Mouse (Mus musculus) forebrain, embryonic 10.5 days (tissue): ENCODE data around the gene Adcy7. TPM values are rescaled to one million over a fixed set of nuclear protein-coding genes. Genes with fewer than 3 reads are reported as not detected.

Experiments
- DNase-seq: peaks from one replicate; pipeline ENCODE4 v3.0.0-alpha.2; 2017; ENCODE audit warnings: low spot score; ENCODE audit errors: extremely low spot score
- H3K27ac ChIP-seq: fragments of 300-500 bp; sonication (generic); 2 replicates; pipeline ENCODE4 v1.5.1; 2016; ENCODE audit warnings: mild to moderate bottlenecking
- H3K27me3 ChIP-seq: fragments of 300-500 bp; sonication (generic); 2 replicates; pipeline ENCODE4 v1.6.1; 2016; ENCODE audit warnings: mild to moderate bottlenecking; ENCODE audit not compliant: poor library complexity, severe bottlenecking
- H3K36me3 ChIP-seq: fragments of 300-500 bp; sonication (generic); replicated peaks from 2 replicates; pipeline ENCODE4 v1.6.1; 2016; ENCODE audit warnings: mild to moderate bottlenecking, moderate library complexity
- H3K4me1 ChIP-seq: fragments of 300-500 bp; sonication (generic); 2 replicates; pipeline ENCODE4 v1.6.1; 2016
- H3K4me3 ChIP-seq: fragments of 300-500 bp; sonication (generic); 2 replicates; pipeline ENCODE4 v1.5.1; 2016; ENCODE audit warnings: mild to moderate bottlenecking, moderate library complexity
- H3K9me3 ChIP-seq: fragments of 300-500 bp; sonication (generic); 2 replicates; pipeline ENCODE4 v1.6.1; 2016; ENCODE audit warnings: mild to moderate bottlenecking, moderate library complexity
- WGBS: fragments of 180-500 bp; shearing (Covaris S2); methylation state at CpG from one replicate; pipeline ENCODE4 v1.1.7; 2016; 5-methylcytosine and 5-hydroxymethylcytosine counted together
- polyA plus RNA-seq: library from polyadenylated mRNA; unstranded; fragments of >200 nt; fragmentation: Nextera tagmentation; extraction: Ambion mirVana; gene quantifications from 2 replicates; pipeline ENCODE4 v1.2.1, GENCODE M21; 2016

Adcy7 gene
- polyA plus RNA-seq, 1 experiment from 2014 or later: 4.0 TPM

DNA sequence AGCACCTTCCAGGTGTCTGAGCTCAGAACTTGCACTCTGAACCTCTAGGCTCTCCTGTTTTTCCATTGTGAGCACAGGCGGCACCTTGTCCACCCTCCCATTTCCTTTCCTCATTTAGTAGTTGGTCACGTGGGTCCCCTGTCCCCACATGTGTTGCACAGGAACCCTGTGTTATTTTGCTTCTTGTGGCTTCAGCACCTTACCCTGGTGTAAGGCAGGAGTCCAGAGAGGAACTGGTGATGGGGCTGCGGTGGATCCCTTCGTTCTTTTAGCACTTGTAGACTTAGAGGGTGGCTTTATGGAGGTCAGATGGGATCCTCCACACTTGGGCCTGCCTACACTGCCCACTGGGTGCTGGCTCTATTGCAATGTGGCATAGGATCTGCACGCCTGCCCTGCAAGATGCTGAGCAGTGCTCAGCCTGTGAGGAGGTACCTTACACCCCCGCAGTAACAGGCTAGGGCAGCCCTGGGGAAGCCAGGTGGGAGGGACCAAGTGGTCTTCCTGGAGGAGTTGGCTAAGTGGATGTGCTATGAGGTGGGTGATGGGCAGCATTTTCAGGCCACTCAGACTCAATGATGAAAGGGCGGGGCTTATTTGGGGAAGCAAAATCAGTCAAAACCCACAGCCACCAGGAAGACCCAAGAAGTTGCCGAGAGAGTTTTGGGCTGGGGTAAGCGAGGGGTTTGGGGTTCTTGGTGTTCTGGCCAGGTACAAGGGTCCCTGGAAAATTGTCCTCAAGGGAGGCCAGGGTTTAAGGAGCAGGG lies 21.6 kb downstream of the Adcy7 start:
- Histone ChIP-seq H3K36me3 (no peaks in the 10 kb centered on the region), H3K4me1 (peaks cover 12% of the 10 kb centered on the region; the same call in 1 of the 2 replicates), H3K27ac (no peak overlapping the region), H3K4me3 (no peak overlapping the region), H3K27me3 (no peaks in the 10 kb centered on the region), H3K9me3 (no peaks in the 10 kb centered on the region)
- WGBS: 92% methylated on average over 9 of the region's 9 CpGs
- DNase-seq: no peak

DNA sequence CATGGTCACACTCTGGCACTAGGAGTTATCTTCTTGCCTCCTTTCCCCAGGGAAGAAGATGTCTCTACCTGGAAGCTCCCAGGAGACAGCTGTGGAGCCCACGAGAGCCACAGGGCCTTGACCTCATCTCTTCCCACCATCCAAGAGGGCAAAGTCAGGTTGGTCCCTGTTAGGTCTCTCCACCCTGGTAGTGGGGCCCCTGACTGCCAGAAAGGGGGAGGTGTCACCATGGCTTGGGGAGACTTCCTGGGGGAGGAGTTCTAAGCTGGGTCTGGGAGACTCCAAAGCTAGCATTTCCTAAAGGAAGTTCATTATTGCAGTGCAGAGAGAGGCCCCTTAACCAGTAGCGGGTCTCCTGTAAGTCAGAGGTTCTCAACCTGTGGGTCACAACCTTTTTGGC lies 22.8 kb downstream of the Adcy7 start:
- H3K27me3 ChIP-seq: no peaks in the 10 kb centered on the region
- DNase-seq: no peak
- no peak overlapping the region for H3K4me3 ChIP-seq
- H3K4me1 ChIP-seq: peaks cover 10% of the 10 kb centered on the region; the same call in 1 of the 2 replicates
- H3K9me3 ChIP-seq: no peaks in the 10 kb centered on the region
- H3K27ac ChIP-seq: no peak overlapping the region
- no peaks in the 10 kb centered on the region for H3K36me3 ChIP-seq
- WGBS: 87% methylated on average over 2 of the region's 2 CpGs

DNA sequence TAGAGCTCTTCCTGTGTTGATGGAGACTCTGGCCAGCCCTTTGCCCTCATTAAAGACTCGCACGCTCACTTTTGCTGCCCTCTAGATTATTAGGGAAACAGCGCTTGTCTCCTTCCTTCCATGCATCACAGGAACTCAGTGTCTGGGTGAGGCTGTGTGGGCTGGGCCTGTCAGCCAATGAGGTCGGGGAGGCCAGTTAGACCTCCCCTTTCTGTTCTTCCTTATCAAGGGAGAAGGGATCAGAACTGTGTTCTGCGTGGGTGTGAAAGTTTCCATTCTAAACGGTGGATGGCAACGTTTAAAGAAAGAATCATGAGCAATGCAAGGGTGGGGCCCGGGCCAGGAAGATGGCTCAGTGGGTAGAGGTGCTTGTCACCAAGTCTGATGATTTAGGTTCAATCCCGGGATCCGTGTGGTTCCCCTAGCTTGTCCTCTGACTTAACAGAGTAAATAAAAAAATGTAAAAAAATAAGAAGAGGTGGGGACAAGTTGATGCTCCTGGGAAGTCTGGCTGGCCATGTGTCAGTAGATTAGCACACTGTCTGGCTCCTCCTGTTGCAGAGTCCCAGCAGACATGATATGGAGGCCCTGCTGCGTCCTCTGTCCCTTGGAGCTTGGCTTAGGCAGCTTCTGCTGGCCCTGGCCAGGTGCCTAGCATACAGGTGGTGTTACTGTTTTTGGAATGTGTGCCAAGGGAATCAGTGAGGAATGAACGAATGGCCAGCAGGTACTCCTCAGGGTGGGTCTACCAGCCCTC lies 26.0 kb downstream of the Adcy7 start:
- Histone ChIP-seq H3K27me3 (no peaks in the 10 kb centered on the region), H3K36me3 (no peaks in the 10 kb centered on the region), H3K27ac (no peak overlapping the region), H3K4me3 (no peak overlapping the region), H3K4me1 (peaks cover 28% of the 10 kb centered on the region), H3K9me3 (no peaks in the 10 kb centered on the region)
- DNase-seq: no peak
- 70% methylated on average over 12 of the region's 12 CpGs for WGBS

DNA sequence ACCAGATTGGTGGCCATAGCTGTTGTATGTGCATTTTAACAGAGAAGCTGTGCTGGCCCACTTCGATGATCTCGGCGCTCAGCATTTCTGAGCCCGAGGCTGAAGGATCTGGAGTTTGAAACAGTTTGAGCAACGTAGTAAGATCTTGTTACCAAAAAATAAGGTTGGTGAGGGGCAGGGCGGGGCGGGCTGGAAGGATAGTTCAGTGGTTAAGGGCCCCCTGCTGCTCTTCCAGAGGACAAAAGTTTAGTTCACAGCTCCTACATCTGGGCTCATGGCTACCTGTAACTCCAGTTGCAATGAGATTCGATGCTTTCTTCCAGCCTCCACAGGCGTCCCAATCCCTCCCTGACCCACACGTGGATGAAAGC lies 26.5 kb downstream of the Adcy7 start:
- no peak overlapping the region for H3K27ac ChIP-seq
- peaks cover 28% of the 10 kb centered on the region for H3K4me1 ChIP-seq
- DNase-seq: no peak
- H3K27me3 ChIP-seq: no peaks in the 10 kb centered on the region
- H3K4me3 ChIP-seq: no peak overlapping the region
- 86% methylated on average over 10 of the region's 10 CpGs for WGBS
- no peaks in the 10 kb centered on the region for H3K36me3 ChIP-seq
- no peaks in the 10 kb centered on the region for H3K9me3 ChIP-seq

DNA sequence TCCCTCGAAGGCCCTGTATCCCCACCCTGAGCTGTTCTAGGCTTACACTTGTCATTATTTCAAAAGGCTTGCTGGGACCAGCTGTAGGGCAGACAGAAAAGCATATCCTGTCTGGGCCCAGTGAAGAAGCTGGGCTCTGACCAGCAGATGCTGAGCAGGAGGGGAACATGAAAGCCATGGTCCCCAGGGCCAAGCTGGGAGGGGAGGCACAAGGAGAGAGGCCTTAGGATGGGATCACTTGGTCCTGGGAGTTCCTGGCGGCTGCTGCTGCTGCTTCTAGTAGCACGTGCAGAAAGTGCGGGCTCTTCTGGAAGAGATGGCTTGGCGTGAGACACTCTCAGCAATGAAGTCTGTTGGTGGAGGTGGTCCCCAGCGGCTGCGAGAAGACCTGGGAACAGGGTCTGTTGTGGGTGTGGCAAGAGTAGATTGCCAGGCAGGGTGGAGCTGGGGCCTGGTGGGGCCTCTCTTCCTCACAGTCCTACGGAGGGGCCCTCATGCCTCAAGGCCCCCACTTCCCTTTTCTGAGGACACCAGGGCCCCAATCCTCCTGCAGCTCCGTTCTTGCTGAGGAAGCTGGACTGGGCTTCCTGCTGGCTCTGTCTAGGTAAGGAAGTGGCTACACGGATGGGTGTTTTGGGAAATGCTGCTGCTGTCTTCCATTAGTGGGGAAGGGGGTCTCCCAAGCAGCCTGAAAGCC lies 27.9 kb downstream of the Adcy7 start:
- Histone ChIP-seq H3K27me3 (no peaks in the 10 kb centered on the region), H3K4me1 (peaks cover 28% of the 10 kb centered on the region), H3K4me3 (0 out of 2 replicates have a peak overlapping the region, but pooled peaks have one; percentile 19), H3K9me3 (no peaks in the 10 kb centered on the region), H3K27ac (peak overlapping the region; percentile 61), H3K36me3 (no peaks in the 10 kb centered on the region)
- no peak for DNase-seq
- 85% methylated on average over 10 of the region's 10 CpGs for WGBS

DNA sequence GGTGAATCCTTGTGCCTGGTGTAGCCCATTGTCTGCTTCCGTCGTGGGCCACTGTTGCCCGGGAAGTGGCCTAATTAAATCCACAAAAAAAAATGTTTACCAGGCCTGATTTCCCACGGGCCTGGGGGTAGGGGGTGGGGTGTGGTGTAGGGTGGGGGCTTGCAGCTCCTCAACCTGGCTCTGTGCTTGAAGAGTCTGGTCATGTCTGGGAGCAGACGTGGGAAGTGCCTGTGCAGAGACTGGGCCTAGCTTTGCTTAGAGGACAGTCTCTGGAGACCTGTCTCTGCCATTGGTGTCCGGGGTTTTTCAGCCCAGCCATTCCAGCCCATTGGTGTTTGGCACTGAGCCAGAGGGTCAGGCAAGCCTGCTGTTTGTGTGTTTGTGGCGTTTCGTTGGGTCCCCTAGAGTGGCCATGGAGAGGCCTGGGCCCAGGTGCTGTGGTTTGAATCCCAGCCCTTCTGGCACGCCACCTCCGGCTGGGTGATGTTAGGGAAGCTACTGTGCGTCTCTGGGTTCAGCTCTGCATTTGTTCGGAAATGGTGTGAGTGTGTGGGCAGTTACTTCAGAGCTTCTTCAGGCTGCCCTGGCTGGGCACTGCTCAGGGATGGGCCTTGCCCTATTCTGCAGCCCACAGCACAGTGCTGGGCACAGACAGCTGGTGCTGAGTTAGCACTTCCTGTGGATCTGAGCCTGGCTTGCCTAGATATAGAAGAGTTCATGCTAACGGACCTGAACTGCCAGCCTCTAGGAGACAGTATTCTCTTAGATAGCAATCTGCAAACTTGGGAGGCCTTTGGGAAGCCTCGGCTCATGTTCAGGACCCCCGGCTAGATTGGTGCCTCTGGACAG lies 29.6 kb downstream of the Adcy7 start:
- H3K27ac ChIP-seq: peak overlapping the region; percentile 48
- H3K9me3 ChIP-seq: no peaks in the 10 kb centered on the region
- no peaks in the 10 kb centered on the region for H3K36me3 ChIP-seq
- peaks cover 28% of the 10 kb centered on the region for H3K4me1 ChIP-seq
- H3K4me3 ChIP-seq: peak overlapping the region; percentile 1; the same call in 1 of the 2 replicates
- DNase-seq: no peak
- H3K27me3 ChIP-seq: no peaks in the 10 kb centered on the region
- 82% methylated on average over 15 of the region's 15 CpGs for WGBS

DNA sequence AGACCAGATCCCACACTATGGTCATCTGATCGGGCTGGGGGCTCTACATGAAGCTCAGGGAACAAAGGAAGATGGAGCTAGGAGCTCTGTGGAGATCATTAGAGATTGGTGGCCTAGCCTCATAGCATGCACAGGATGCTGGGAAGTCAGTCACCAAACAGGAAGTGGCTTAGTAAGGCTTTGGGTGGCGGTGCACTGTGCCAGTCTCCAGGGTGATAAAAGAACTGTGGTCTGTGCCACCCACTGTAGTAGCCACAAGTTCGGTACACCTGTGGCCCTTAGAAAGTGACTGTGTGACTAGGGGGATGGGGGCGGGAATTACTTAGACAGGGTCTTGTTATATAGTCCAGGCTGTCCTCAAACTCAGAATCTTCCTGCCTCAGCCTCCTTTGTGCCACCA lies 33.6 kb downstream of the Adcy7 start:
- no peaks in the 10 kb centered on the region for H3K36me3 ChIP-seq
- H3K4me3 ChIP-seq: no peak overlapping the region
- WGBS: 90% methylated on average over 4 of the region's 4 CpGs
- H3K27ac ChIP-seq: no peak overlapping the region
- no peaks in the 10 kb centered on the region for H3K27me3 ChIP-seq
- peaks cover 17% of the 10 kb centered on the region for H3K4me1 ChIP-seq
- no peaks in the 10 kb centered on the region for H3K9me3 ChIP-seq
- no peak for DNase-seq

DNA sequence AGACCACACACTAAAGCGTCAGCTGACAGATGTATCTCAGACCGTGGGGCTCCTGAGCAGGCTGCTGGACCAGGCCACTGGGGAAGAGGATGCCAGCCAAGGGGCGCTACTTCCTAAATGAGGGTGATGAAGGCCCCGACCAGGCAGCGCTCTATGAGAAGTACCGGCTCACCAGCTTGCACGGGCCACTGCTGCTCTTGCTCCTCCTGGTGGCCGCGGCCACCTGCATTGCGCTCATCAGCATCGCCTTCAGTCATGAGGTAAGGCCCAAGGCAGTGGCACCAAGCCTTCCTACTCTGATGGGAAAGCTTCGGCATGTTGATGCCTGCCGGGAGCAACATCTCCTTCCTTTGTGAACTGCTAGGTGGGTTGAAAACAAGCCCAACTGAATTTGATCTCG lies 34.3 kb downstream of the Adcy7 start:
- Histone ChIP-seq H3K4me1 (peaks cover 12% of the 10 kb centered on the region), H3K27ac (no peak overlapping the region), H3K36me3 (no peaks in the 10 kb centered on the region), H3K27me3 (no peaks in the 10 kb centered on the region), H3K9me3 (no peaks in the 10 kb centered on the region), H3K4me3 (no peak overlapping the region)
- DNase-seq: no peak
- WGBS: 80% methylated on average over 14 of the region's 14 CpGs

DNA sequence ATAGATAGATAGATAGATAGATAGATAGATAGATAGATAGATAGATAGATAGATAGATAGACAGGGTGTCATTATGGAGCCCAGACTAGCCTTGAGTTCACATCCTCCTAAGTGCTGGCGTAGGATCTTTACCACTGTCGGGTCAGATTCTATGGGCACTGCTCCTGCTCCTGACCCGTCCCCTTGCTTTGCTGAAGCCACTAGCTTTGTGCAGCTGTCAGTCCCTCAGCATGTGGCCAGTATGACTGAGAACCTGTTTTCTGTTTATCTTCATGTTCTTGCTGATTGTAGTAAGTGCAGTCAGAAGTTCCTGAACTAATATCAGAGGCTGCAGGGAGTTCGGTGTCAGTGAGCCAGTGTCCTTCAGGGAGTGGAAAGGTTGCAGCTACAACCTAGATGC lies 35.5 kb downstream of the Adcy7 start:
- Histone ChIP-seq H3K9me3 (no peaks in the 10 kb centered on the region), H3K27me3 (no peaks in the 10 kb centered on the region), H3K27ac (no peak overlapping the region), H3K4me1 (0 out of 2 replicates have a peak, but pooled peaks cover under 1% of the 10 kb centered on the region), H3K4me3 (no peak overlapping the region), H3K36me3 (no peaks in the 10 kb centered on the region)
- DNase-seq: no peak
- WGBS: 89% methylated on average over 4 of the region's 4 CpGs

DNA sequence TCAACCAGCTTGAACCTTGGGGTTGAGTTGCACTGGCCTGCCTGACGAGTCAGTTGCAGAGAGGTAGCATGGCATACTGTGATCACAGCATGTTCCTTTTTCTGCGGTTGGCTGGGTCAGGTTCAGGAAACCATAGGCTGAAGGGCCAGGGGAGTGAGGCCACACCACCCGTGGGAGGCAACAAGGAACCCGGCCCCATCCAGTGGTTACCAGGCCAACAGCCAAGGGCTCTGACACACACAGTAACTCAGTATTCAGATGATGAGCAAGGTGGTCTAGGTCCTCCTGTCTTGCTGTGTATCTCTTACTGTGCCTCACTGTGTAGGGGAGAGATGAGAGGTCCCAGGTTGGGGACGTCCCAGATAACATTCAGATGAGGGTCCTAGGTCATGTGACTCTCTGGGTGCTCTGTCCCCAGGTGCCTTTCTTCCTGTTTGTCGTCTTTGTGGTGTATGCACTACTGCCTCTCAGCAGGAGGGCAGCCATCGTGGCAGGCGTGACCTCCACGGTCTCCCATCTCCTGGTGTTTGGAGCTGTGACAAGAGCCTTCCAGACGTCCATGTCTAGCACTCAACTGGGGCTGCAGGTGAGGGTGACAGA lies 37.2 kb downstream of the Adcy7 start:
- no peaks in the 10 kb centered on the region for H3K27me3 ChIP-seq
- H3K4me3 ChIP-seq: no peak overlapping the region
- 80% methylated on average over 10 of the region's 10 CpGs for WGBS
- no peaks in the 10 kb centered on the region for H3K4me1 ChIP-seq
- no peak overlapping the region for H3K27ac ChIP-seq
- no peaks in the 10 kb centered on the region for H3K36me3 ChIP-seq
- DNase-seq: no peak
- no peaks in the 10 kb centered on the region for H3K9me3 ChIP-seq

DNA sequence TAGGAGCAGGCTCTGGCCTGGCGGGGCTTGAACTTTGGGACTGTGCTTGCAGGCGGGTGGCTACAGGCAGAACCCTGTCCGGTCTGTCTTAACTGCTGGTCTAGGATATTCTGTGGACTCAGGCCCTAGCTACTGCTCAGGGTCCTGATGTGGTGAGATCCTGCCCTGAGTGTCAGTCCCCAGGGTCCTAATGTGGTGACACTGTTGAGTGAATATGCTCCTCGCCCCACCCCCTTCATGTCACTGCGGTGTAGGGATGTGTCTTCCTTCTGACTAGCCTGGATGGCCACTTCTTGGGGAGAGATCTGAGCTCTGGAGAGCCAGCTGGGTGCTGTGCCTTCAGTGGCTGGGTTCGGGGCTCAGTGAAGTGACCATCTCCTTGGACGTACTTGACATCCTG lies 37.7 kb downstream of the Adcy7 start:
- Histone ChIP-seq H3K27me3 (no peaks in the 10 kb centered on the region), H3K9me3 (no peaks in the 10 kb centered on the region), H3K4me1 (no peaks in the 10 kb centered on the region), H3K36me3 (no peaks in the 10 kb centered on the region), H3K27ac (no peak overlapping the region), H3K4me3 (no peak overlapping the region)
- WGBS: 94% methylated on average over 7 of the region's 7 CpGs
- no peak for DNase-seq

DNA sequence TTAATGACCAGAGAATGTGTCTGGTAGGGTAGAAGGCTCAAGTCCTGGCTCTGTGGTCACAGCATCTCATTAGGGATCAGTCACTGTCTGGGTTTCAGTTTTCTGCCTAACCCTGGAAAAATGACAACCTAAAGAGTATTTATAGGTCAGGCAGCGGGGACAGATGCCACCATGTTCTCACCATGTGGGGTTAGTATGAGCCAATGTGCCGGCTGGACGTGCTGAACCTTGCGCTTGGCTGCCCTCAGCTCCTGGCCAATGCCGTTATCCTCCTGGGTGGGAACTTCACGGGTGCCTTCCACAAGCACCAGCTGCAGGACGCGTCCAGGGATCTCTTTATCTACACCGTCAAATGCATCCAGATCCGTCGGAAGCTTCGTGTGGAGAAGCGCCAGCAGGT lies 38.1 kb downstream of the Adcy7 start:
- Histone ChIP-seq H3K4me3 (no peak overlapping the region), H3K4me1 (no peaks in the 10 kb centered on the region), H3K27me3 (no peaks in the 10 kb centered on the region), H3K9me3 (no peaks in the 10 kb centered on the region), H3K36me3 (no peaks in the 10 kb centered on the region), H3K27ac (no peak overlapping the region)
- no peak for DNase-seq
- WGBS: 96% methylated on average over 13 of the region's 13 CpGs
